Mouse (Mus musculus): Measurements from ENCODE around the gene Btk.

- no peak for TF ChIP-seq POLR2A (IDR thresholded peaks at IDR 0.05; ENCODE audit: control insufficient read depth, low read depth, low read length)
- TF ChIP-seq CTCF (IDR thresholded peaks at IDR 0.05; ENCODE audit: control insufficient read depth, insufficient read depth, insufficient replicate concordance, low read depth, low read length), result no peak
Measured at GRCm38 (mm10) chrX:134523772-134524171, 59.6 kb downstream of the Btk start.

Data from testis, adult 2 months (tissue).